Mouse (Mus musculus) C2C12 (cell line): ENCODE data around the gene Rasef. TPM values are rescaled to one million over a fixed set of nuclear protein-coding genes. Genes with fewer than 3 reads are reported as not detected.

Experiments
- H3K27me3 ChIP-seq: one replicate; pipeline ENCODE4 v1.6.1; 2011; ENCODE audit not compliant: control insufficient read depth, insufficient read depth, insufficient read length
- H3K36me3 ChIP-seq: one replicate; pipeline ENCODE4 v1.6.1; 2011; ENCODE audit not compliant: control insufficient read depth, insufficient read depth
- H3K4me3 ChIP-seq: one replicate; pipeline ENCODE4 v1.5.1; 2011; ENCODE audit warnings: mild to moderate bottlenecking, control low read depth; ENCODE audit not compliant: poor library complexity, insufficient read depth, severe bottlenecking
- H3K79me2 ChIP-seq: one replicate; pipeline ENCODE4 v1.6.1; 2011; ENCODE audit not compliant: control insufficient read depth, insufficient read depth
- H3K79me3 ChIP-seq: one replicate; pipeline ENCODE4 v1.6.1; 2011; ENCODE audit warnings: low read depth, control low read depth
- H3ac ChIP-seq: one replicate; pipeline ENCODE3; 2011; ENCODE audit warnings: low read depth; ENCODE audit not compliant: control insufficient read depth, insufficient read length
- CEBPB ChIP-seq: IDR thresholded peaks from one replicate; pipeline ENCODE4 v1.6.1; 2011; ENCODE audit warnings: low read depth, mild to moderate bottlenecking, control low read depth, moderate library complexity
- CTCF ChIP-seq: IDR thresholded peaks from one replicate; pipeline ENCODE4 v1.5.1; 2011; ENCODE audit not compliant: control insufficient read depth, insufficient read depth, insufficient read length
- FOSL1 ChIP-seq: IDR thresholded peaks from one replicate; pipeline ENCODE4 v1.8.0; 2011; ENCODE audit warnings: mild to moderate bottlenecking, low read length; ENCODE audit not compliant: poor library complexity, insufficient read depth, severe bottlenecking
- MAX ChIP-seq: IDR thresholded peaks from one replicate; pipeline ENCODE4 v1.6.1; 2011; ENCODE audit warnings: mild to moderate bottlenecking, control low read depth
- MYOD1 ChIP-seq: IDR thresholded peaks from one replicate; pipeline ENCODE4 v1.6.1; 2011; ENCODE audit warnings: low read depth; ENCODE audit not compliant: control insufficient read depth, insufficient read length
- MYOG ChIP-seq: IDR thresholded peaks from one replicate; pipeline ENCODE4 v1.6.1; 2011; ENCODE audit not compliant: control insufficient read depth, insufficient read length; ENCODE audit errors: extremely low read depth
- USF1 ChIP-seq: IDR thresholded peaks from one replicate; pipeline ENCODE4 v1.6.1; 2011; ENCODE audit warnings: low read depth, mild to moderate bottlenecking, control low read depth, moderate library complexity
- long read RNA-seq, 2 experiments: library from polyadenylated mRNA; unstranded; transcript quantifications; one replicate each; pipeline ENCODE4 v2.0.0; 2019 to 2020
- polyA plus RNA-seq: library from polyadenylated mRNA; unstranded; fragments of >200 nt; fragmentation: generic; extraction: Trizol; gene quantifications from one replicate; pipeline ENCODE4 v1.2.1, GENCODE M21; 2012; ENCODE audit warnings: missing spikeins

The Rasef gene
- polyA plus RNA-seq = not detected
- long read RNA-seq, experiment 1 = 0 reads
- long read RNA-seq, experiment 2 = 0 reads

DNA sequence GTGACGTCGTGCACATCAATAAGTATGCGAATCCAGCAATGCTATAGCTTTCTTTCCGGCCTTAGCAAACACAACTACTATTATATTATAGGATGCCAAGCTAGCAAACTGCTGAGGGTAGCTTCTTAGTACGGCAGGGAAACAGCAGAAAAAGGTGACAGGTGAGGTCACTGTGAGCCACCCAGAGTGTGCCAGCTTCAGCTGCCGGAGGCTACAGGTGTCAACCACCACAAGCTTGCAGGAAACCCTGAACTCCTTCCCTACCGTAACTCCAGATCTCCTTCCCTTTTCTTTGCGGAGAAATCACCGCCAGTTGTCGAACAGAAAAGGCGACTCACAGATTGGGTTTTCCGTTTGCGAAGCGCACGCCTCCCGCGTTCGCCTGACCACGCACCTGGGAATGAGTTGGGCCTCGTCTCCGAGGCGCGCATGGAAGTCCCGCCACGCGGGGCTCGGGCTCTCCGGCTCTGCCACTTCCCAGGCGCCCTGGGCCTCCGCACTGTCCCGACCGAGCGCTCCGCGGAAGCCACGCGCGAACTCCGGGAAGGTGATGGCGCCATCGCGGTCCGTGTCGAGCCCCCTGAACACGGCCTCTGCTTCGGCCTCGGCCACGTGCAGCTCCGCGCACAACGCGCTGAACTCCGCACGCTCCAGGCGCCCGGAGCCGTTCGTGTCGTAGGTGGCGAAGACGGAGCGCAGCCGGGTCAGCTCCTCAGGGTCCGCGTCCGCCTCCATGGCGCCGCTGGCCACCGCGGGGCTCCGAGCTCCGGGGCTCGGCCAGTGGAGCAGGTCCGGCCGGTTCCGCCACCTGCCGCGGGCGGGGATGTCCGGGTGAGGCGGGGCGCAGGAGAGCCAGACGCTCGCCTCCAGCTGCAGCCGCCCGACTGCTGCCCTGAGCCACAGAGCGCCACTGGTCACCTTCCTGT, at the start of gene Rasef:
Gene Rasef, minus strand, starts transcription at position 735 of the 926 bp plus-strand sequence.
- no peak within 1 kb of the TSS for H3K4me3 ChIP-seq
- no peaks in the 10 kb centered on the region for H3K36me3 ChIP-seq
- no peak within 1 kb of the TSS for H3ac ChIP-seq
- no peaks in the 10 kb centered on the region for H3K79me3 ChIP-seq
- no peaks in the 10 kb centered on the region for H3K27me3 ChIP-seq
- TF ChIP-seq CTCF (no peak), MYOD1 (no peak), MAX (no peak), MYOG (no peak), CEBPB (no peak), FOSL1 (no peak), USF1 (no peak)
- no peaks in the 10 kb centered on the region for H3K79me2 ChIP-seq

DNA sequence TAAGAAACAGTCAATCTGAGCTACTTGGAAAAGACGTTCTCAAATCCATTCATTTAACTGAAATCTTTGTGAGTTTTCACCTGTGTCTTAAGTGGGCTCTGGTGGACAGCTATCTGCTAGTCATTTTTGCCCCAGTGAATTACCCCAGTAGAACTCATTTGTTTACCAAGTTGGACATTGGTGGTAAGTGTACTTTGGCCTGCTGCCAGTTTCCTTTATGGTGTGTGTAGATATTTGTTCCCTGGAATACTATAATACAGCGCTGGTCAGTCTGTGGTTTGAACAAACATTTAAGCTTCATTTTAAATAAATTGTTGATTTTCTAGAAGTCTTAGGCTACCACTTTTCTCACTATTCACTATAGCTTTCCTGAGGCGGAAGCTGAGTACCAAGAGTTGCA, 35.8 kb upstream of the Rasef start:
- Histone ChIP-seq H3K36me3 (no peaks in the 10 kb centered on the region), H3ac (no peak overlapping the region), H3K27me3 (no peaks in the 10 kb centered on the region), H3K4me3 (no peak overlapping the region), H3K79me3 (no peaks in the 10 kb centered on the region), H3K79me2 (no peaks in the 10 kb centered on the region)
- TF ChIP-seq MAX (no peak), MYOD1 (no peak), CTCF (no peak)

DNA sequence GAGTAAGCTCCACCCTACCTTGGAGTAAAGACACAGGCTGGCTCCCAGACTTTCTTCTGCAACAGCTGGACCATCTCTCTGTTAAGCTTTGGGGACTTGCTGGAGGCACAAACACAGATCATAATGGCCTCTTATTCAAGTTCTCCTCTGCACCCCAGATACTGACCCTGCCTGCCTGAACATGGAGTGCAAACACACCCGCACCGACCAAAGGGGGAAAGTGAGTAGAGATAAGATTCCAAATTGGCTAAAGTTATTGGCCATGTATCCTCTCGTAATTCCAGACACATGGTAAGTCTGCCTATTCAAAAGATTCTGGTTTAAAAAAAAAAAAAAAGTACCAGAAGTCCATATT, 369 bp upstream of the Rasef start:
- H3K79me3 ChIP-seq = no peaks in the 10 kb centered on the region
- H3K27me3 ChIP-seq = no peaks in the 10 kb centered on the region
- no peak overlapping the region for H3K4me3 ChIP-seq
- TF ChIP-seq FOSL1 (no peak), CEBPB (no peak), MYOG (no peak), CTCF (no peak), MAX (no peak)
- no peaks in the 10 kb centered on the region for H3K36me3 ChIP-seq
- H3K79me2 ChIP-seq = no peaks in the 10 kb centered on the region
- no peak overlapping the region for H3ac ChIP-seq

DNA sequence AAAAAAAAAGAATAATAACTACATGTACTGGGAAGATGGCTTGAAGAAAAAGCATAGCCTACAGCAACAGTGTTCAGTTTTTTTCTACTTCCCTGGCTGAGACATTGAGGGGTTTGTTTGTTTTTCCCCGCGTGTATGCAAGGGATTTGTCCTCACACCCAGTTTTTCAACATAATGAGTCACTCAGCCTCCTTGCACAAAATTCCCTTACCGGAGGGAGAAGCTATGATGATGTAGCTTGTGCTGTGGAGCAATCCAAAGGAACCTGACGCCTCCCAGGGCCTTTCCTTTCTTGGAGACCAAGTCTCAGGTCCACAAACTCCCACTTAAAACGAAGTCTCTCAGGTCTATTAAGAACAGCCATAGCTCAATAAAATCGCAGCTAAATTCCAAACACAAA, 1.3 kb downstream of the Rasef start:
- no peak for TF ChIP-seq MYOG
- no peak for TF ChIP-seq MYOD1
- no peak for TF ChIP-seq MAX
- TF ChIP-seq CTCF = no peak
- no peak for TF ChIP-seq CEBPB
- TF ChIP-seq USF1 = no peak
- TF ChIP-seq FOSL1 = no peak
- no peak overlapping the region for H3K4me3 ChIP-seq
- no peak overlapping the region for H3ac ChIP-seq
- H3K27me3 ChIP-seq = no peaks in the 10 kb centered on the region
- H3K36me3 ChIP-seq = no peaks in the 10 kb centered on the region
- no peaks in the 10 kb centered on the region for H3K79me2 ChIP-seq
- H3K79me3 ChIP-seq = no peaks in the 10 kb centered on the region

DNA sequence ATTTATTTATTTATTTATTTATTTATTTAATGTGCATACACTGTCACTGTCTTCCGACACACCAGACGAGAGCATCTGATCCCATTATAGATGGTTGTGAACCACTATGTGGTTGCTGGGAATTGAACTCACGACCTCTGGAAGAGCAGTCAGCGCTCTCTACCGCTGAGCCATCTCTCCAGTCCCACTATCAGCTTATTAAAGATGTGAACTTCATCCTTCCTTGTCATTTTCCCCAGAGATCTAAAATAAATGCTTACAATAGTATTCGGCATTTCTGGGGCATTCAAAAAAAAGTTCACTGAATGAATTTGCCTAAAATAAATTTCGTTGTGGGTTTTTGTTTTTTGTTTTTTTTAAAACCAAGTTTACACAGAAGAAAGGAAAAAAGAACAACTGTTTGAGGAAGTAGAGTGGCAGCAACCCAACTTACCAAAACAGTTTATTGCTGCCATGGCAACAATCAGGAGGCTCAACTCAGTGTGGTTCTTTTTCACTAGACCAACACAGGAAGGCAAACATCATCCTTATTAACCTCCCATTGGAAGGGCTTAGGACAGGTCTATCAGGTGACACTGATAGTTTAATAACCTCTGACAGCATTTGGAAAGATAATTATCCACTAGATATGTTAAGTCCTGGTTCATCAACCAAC, 2.6 kb downstream of the Rasef start:
- no peak overlapping the region for H3K4me3 ChIP-seq
- no peaks in the 10 kb centered on the region for H3K27me3 ChIP-seq
- no peak overlapping the region for H3ac ChIP-seq
- no peaks in the 10 kb centered on the region for H3K79me2 ChIP-seq
- H3K79me3 ChIP-seq = no peaks in the 10 kb centered on the region
- no peaks in the 10 kb centered on the region for H3K36me3 ChIP-seq
- TF ChIP-seq FOSL1 = no peak
- TF ChIP-seq USF1 = no peak
- no peak for TF ChIP-seq MYOD1
- no peak for TF ChIP-seq CTCF
- TF ChIP-seq MYOG = no peak
- no peak for TF ChIP-seq MAX
- no peak for TF ChIP-seq CEBPB
